Mouse (Mus musculus): ENCODE results near the gene Chrm1. TPM values are rescaled to one million over a fixed set of nuclear protein-coding genes. Genes with fewer than 3 reads are reported as not detected.
A peak's percentile ranks its signal among the peaks of the same experiment; 100 is the strongest.

Chrm1 gene
- polyA plus RNA-seq, 1 experiment from 2014 or later, result not detected

DNA sequence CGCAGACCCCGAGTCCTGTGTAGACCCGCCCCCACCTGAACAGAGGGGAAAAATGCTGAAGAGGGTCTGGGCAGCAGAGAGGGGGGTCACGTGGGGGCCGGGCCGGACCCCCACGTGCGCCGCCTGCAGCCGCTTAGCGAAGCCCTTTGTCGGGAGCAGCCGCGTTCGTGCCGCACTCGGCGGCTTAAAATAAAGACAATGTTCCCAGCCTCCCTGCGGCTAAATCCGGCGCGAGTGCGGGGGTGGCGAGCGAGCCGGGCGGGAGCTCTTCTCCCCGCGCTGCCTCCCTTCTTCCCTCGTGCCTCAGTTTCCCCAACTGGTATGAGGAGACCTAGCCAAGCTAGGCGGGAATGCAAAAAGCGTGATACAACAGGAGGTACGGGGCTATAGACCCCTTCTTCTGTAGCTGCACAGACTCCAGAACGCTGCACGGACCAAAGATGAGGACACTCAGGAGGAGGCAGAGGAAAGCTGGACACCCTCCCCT lies 1.7 kb upstream of the Chrm1 start:
- H3K9ac ChIP-seq, result peak overlapping the region; percentile 61
- WGBS, result 1% methylated on average over 35 of the region's 35 CpGs

DNA sequence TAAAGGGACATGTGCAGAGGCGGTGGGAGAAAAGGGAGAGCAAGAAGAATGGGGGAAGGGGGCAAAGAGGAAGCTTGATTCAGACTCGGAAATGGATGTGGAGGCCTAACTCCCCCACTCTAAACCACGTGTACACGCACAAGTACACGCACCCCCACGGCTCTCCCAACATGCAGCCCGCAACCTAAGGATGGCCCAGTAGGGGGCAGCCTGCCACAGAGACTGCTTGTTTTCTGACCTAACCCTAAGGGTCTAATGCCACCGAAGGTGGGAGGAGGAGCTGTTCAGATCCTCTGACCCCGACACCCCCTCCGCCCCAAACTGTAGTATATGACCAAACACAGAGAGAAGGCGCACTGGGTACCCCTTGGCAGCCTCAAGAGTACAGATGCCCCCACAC lies 1.3 kb upstream of the Chrm1 start:
- H3K4me3 ChIP-seq, result peak overlapping the region; percentile 52
- peaks cover 18% of the 10 kb centered on the region for H3K4me1 ChIP-seq (replicated peaks)
- H3K36me3 ChIP-seq, result no peaks in the 10 kb centered on the region
- no peaks in the 10 kb centered on the region for H3K9me3 ChIP-seq (replicated peaks)
- H3K27me3 ChIP-seq (replicated peaks), result peaks cover 23% of the 10 kb centered on the region
- 3% methylated on average over 11 of the region's 11 CpGs for WGBS
- H3K4me2 ChIP-seq, result peak overlapping the region; percentile 92
- 0 out of 2 replicates have a peak, but pooled peaks have one; percentile 25 for ATAC-seq (ENCODE audit: insufficient number of reproducible peaks, low FRiP score)
- peak overlapping the region; percentile 61 for H3K9ac ChIP-seq
- H3K27ac ChIP-seq (ENCODE audit: poor library complexity, severe bottlenecking), result no peak overlapping the region

More for the DNA sequence above, 1.7 kb upstream of the Chrm1 start:
- Histone ChIP-seq H3K9me3 (replicated peaks) (no peaks in the 10 kb centered on the region), H3K36me3 (no peaks in the 10 kb centered on the region), H3K27ac (ENCODE audit: poor library complexity, severe bottlenecking) (no peak overlapping the region), H3K27me3 (replicated peaks) (peaks cover 23% of the 10 kb centered on the region), H3K4me2 (peak overlapping the region; percentile 92), H3K4me3 (peak overlapping the region; percentile 52), H3K4me1 (replicated peaks) (peaks cover 18% of the 10 kb centered on the region)
- no peak; the same call in 1 of the 2 replicates for ATAC-seq (ENCODE audit: insufficient number of reproducible peaks, low FRiP score)

DNA sequence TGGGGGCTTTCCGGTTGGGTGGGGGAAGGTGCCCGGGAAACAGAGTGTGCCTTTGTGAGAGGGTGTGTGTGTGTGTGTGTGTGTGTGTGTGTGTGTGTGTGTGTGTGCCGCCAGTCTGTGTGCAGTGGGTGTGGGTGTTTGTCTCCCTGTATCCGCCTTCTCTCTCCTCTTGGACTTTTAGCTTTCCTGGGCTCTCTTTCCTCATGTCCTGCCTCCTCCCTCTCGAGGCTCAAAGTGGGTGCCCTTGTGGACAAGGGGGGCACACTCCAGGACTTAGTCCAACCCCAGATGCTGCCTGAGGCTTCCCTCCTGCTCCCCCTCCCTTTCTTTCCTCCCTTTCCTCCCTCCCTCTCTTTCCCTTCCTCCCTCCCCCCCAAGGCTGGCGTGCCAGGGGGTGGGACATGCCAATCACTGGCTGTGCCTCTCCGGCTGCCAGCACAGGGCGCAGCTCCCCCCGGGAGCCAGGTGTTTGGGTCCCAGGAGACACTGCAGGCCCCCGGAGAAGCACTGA lies 377 bp downstream of the Chrm1 start:
- 0 out of 2 replicates have a peak, but pooled peaks have one; percentile 42 for ATAC-seq (ENCODE audit: insufficient number of reproducible peaks, low FRiP score)
- H3K4me1 ChIP-seq (replicated peaks), result peaks cover 18% of the 10 kb centered on the region
- peaks cover 23% of the 10 kb centered on the region for H3K27me3 ChIP-seq (replicated peaks)
- H3K4me3 ChIP-seq, result no peak overlapping the region
- WGBS, result 53% methylated on average over 10 of the region's 10 CpGs
- no peak overlapping the region for H3K9ac ChIP-seq
- no peaks in the 10 kb centered on the region for H3K9me3 ChIP-seq (replicated peaks)
- no peak overlapping the region for H3K4me2 ChIP-seq
- no peaks in the 10 kb centered on the region for H3K36me3 ChIP-seq
- no peak overlapping the region for H3K27ac ChIP-seq (ENCODE audit: poor library complexity, severe bottlenecking)

DNA sequence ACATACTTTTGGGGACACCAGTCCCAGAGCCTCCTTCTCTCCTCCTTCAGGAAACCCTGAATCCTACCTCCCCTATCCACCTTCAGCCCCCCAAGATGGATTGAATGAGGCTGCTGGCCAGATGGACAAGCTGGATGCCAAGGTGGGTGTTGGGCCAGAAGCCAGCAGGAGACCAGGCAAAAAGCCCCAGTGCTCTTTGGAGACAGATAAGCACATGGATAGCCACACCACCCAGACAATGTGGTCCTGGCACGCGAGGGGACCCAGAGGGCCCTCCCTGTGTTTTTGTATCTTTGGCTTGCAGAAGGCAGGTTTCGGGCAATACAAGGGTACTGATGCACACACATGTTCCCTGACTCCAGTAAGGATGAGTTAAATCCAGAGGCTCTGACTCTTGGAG lies 1.3 kb downstream of the Chrm1 start:
- Histone ChIP-seq H3K36me3 (no peaks in the 10 kb centered on the region), H3K9me3 (replicated peaks) (no peaks in the 10 kb centered on the region), H3K27ac (ENCODE audit: poor library complexity, severe bottlenecking) (no peak overlapping the region), H3K4me1 (replicated peaks) (peaks cover 18% of the 10 kb centered on the region), H3K4me2 (no peak overlapping the region), H3K27me3 (replicated peaks) (peaks cover 23% of the 10 kb centered on the region), H3K4me3 (no peak overlapping the region), H3K9ac (no peak overlapping the region)
- ATAC-seq (ENCODE audit: insufficient number of reproducible peaks, low FRiP score), result no peak
- 75% methylated on average over 3 of the region's 3 CpGs for WGBS

DNA sequence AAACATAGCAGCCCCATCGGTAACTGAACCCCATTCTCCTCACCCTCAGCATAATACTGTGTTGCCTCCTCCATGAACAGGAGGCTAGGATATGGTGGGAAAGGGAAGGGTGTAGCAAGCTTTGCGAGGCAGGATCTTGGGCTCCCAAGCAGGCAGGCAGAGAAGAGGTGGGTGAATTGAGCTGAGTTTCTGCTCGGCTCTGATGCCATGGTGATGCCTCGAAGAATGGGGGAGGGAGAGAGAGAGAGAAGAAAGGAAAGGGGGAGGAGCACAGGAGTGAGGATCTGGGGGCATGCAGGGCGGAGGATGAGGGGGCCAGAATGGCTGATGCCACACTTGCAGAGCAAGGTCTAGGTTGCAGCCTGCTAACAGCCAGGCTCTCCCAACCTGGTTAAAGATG lies 2.2 kb downstream of the Chrm1 start:
- no peak overlapping the region for H3K4me3 ChIP-seq
- H3K27me3 ChIP-seq (replicated peaks), result peaks cover 23% of the 10 kb centered on the region
- 77% methylated on average over 5 of the region's 5 CpGs for WGBS
- H3K27ac ChIP-seq (ENCODE audit: poor library complexity, severe bottlenecking), result no peak overlapping the region
- ATAC-seq (ENCODE audit: insufficient number of reproducible peaks, low FRiP score), result no peak
- H3K36me3 ChIP-seq, result no peaks in the 10 kb centered on the region
- no peaks in the 10 kb centered on the region for H3K9me3 ChIP-seq (replicated peaks)
- peaks cover 18% of the 10 kb centered on the region for H3K4me1 ChIP-seq (replicated peaks)
- H3K4me2 ChIP-seq, result no peak overlapping the region
- H3K9ac ChIP-seq, result no peak overlapping the region

DNA sequence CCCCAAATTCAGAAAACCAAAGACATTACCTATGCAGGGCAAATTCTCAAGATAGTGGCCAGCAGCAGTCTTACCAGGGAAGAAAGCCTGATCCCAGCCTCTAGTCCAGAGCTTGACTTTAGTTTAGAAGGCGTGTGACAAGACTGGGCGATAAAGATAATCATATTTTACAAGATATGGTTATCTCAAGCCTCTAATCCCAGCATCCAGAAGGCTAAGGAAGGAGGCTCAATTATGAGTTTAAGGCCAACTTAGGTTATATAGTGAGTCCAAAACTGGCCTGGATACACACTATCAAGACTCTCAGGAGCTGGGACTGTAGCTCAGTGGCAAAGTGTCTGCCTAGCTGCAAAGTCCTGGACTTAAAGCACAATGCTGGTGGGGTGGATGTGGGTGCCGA lies 9.3 kb downstream of the Chrm1 start:
- Histone ChIP-seq H3K9ac (no peak overlapping the region), H3K36me3 (no peaks in the 10 kb centered on the region), H3K9me3 (replicated peaks) (no peaks in the 10 kb centered on the region), H3K4me2 (no peak overlapping the region), H3K27me3 (replicated peaks) (peaks cover 6% of the 10 kb centered on the region; the same call in 1 of the 2 replicates), H3K4me1 (replicated peaks) (peaks cover 8% of the 10 kb centered on the region), H3K27ac (ENCODE audit: poor library complexity, severe bottlenecking) (no peak overlapping the region), H3K4me3 (no peak overlapping the region)
- no peak for ATAC-seq (ENCODE audit: insufficient number of reproducible peaks, low FRiP score)
- 64% methylated on average over 3 of the region's 3 CpGs for WGBS

DNA sequence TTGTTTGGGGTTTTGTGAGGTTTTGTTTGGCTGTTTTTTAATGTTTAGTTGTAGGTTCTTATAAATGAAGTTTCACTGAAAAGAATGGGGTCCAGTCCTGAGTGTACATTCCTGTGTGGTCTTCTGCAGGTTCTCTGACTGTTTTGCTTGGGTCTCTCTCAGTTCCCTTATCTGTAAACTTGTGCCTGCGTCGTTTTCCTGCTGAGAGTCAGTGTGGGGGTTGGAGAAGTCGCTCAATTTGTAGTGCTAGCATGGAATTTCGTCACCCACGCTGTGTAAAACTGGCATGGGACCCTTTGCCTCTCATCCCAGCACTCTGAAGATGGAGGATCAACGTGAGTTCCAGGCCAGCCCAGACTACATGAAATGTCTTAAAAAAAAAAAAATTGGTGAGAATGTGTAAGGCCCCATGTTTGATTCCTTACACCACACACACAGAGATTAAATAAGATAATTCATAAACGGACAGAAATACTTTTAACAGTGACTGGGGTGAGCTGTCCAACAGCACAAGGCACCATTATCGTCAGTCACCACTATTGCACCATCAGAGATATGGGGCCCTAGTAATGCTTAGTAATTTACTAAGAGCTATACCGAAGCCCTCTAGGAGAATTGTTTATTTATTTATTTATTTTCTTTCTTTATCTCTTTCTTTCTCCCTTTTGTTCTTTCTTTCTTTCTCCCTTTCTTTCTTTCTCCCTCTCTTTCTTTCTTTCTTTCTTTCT lies 9.9 kb downstream of the Chrm1 start:
- 29% methylated on average over 9 of the region's 9 CpGs for WGBS
- Histone ChIP-seq H3K27ac (ENCODE audit: poor library complexity, severe bottlenecking) (no peak overlapping the region), H3K36me3 (no peaks in the 10 kb centered on the region), H3K27me3 (replicated peaks) (peaks cover 12% of the 10 kb centered on the region), H3K9ac (no peak overlapping the region), H3K4me1 (replicated peaks) (peaks cover 8% of the 10 kb centered on the region), H3K4me3 (no peak overlapping the region), H3K4me2 (no peak overlapping the region), H3K9me3 (replicated peaks) (no peaks in the 10 kb centered on the region)
- ATAC-seq (ENCODE audit: insufficient number of reproducible peaks, low FRiP score), result no peak

DNA sequence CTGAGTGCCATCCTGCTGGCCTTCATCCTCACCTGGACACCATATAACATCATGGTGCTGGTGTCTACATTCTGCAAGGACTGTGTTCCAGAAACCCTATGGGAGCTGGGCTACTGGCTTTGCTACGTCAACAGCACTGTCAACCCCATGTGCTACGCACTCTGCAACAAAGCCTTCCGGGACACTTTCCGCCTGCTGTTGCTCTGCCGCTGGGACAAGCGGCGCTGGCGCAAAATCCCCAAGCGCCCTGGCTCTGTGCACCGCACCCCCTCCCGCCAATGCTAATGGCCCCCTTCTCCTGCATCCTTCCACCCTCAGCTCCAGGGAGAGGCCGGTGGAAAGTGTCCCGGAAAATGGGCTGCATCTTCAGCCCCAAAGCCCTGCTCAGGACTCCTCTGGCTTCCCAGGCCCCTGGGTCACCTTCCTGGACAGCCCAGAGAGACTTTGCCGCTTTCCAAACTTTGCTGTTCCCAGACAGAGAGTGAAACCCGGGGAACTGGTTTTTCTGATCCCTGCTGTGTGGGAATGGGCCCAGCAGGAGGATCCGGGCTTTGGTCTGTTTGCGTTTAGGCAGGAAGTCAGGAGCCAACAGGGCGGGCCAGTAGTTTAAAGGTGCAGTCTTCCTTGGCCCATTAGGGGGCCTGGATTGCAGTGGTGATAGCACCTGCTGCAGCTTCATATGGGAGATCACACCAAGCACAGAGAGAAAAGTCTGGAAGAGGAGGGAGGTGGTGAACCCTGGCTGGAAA lies 15.6 kb downstream of the Chrm1 start:
- ATAC-seq (ENCODE audit: insufficient number of reproducible peaks, low FRiP score), result no peak
- Histone ChIP-seq H3K9me3 (replicated peaks) (no peaks in the 10 kb centered on the region), H3K4me1 (replicated peaks) (0 out of 2 replicates have a peak, but pooled peaks cover 11% of the 10 kb centered on the region), H3K4me3 (0 out of 2 replicates have a peak overlapping the region, but pooled peaks have one; percentile 2), H3K27me3 (replicated peaks) (peaks cover 23% of the 10 kb centered on the region), H3K9ac (peak overlapping the region; percentile 34; the same call in 1 of the 2 replicates), H3K36me3 (no peaks in the 10 kb centered on the region), H3K27ac (ENCODE audit: poor library complexity, severe bottlenecking) (no peak overlapping the region), H3K4me2 (peak overlapping the region; percentile 35)
- WGBS, result 24% methylated on average over 18 of the region's 18 CpGs

DNA sequence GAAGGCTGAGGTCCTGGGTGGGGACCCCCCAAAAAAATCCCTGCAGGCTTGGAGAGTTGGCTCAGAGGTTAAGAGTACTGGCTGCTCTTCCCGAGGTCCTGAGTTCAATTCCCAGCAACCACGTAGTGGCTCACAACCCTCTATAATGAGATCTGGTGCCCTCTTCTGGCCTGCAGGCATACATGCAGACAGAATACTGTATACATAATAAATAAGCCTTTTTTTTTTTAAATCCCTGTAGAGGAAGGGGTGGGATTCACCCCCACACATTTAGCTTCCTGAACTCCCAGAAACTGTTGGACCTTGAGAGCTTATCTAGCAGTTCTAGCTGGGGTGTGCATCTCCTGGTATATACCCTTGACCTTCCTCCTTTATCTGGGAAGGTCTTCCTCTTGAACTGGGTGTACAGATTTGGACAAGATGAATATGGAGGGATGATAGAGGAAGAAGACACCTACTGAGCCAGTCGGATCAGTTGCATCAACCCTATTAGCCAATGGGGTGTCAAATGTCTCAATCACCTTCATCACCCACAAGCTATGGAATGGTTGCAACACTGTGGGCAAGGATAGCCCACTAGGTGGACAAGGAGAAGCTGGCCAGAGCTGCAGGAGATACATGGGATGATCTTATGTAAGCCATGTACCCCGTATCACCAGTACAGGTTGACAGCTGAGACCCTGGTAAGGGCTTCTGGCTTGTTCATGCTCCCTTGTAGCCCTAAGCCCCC lies 18.2 kb downstream of the Chrm1 start:
- no peak overlapping the region for H3K9ac ChIP-seq
- 86% methylated on average over 4 of the region's 4 CpGs for WGBS
- H3K27ac ChIP-seq (ENCODE audit: poor library complexity, severe bottlenecking), result no peak overlapping the region
- H3K4me3 ChIP-seq, result no peak overlapping the region
- no peaks in the 10 kb centered on the region for H3K36me3 ChIP-seq
- H3K27me3 ChIP-seq (replicated peaks), result peaks cover 19% of the 10 kb centered on the region
- H3K4me1 ChIP-seq (replicated peaks), result 0 out of 2 replicates have a peak, but pooled peaks cover 11% of the 10 kb centered on the region
- no peak overlapping the region for H3K4me2 ChIP-seq
- no peak for ATAC-seq (ENCODE audit: insufficient number of reproducible peaks, low FRiP score)
- H3K9me3 ChIP-seq (replicated peaks), result no peaks in the 10 kb centered on the region

DNA sequence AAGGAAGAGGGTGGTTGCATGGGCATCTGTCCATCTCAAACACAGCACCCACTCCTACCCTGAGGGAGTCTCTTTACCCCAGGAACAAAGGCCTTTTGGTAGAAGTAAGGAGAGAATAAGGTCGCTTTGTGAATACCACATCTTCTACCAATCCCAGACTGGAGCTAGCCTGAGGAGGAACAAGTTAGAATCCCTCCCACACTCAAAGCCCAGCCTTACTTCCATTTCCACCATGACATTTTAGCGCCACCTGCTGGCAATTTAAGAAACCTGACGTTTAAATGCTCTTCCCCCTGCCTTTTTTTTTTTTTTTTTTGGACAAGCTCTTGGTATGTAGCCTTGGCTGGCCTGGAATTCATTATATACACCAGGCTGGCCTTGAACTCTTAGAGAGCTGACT lies 19.4 kb downstream of the Chrm1 start:
- Histone ChIP-seq H3K36me3 (no peaks in the 10 kb centered on the region), H3K9ac (no peak overlapping the region), H3K4me1 (replicated peaks) (0 out of 2 replicates have a peak, but pooled peaks cover 11% of the 10 kb centered on the region), H3K4me2 (no peak overlapping the region), H3K27me3 (replicated peaks) (peaks cover 15% of the 10 kb centered on the region; the same call in 1 of the 2 replicates), H3K9me3 (replicated peaks) (no peaks in the 10 kb centered on the region), H3K27ac (ENCODE audit: poor library complexity, severe bottlenecking) (no peak overlapping the region), H3K4me3 (no peak overlapping the region)
- ATAC-seq (ENCODE audit: insufficient number of reproducible peaks, low FRiP score), result peak; percentile 49; the same call in 1 of the 2 replicates
- WGBS, result 5% methylated on average over 3 of the region's 3 CpGs
